Mouse (Mus musculus) retina, embryonic 14.5 days (tissue): ENCODE measurements around the gene Maob.

ENCODE experiments used
- DNase-seq: peaks from one replicate; pipeline ENCODE4 v3.0.0-alpha.2; 2015; ENCODE audit warnings: low spot score

Maob gene

DNA sequence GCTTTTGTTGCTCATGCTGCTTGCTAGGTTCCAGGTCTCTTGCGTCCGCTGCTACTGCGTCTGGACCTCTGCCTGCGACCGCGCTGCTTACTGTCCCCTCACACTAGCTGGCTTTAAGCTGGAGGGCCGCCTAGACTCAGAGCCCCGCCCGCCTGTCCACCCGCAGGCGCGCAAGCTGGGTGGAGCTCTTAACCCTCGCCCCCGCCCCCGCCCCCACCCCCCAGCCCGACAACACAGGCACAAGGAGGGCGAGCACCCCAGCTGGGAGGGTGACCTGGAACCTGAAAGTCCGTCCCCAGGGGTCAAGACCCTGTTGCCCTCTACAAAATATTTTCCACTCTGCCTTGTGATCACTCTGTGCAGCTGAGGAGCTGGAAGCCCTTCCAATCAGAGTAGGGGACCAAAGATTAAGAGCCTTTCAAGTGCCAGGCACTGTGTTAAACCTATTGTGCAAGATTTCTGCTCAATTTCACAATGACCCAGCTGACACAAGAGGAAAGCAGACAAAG, at the start of gene Maob:
Maob (minus strand) TSS at position 106 of the 509 bp plus-strand sequence.
- peak; percentile 17 for DNase-seq

DNA sequence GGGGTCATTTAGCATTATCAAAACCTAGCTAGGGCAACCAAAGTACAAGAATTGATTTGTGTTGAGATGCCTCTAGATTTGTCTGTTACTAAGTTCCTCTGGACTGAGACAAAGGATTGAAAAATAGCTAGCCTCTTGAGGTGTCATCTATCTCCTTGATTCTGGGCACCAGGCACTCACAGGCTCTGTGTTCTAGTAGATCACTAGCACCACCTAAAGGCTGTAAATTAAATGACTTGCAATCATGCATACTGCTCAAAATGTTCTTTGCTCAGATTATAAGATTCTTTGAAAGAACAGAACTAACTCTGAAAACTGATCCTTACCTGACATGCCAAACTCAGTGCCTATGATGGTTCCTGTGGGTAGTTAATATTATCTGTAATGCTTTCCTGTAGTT, 43.1 kb upstream of the Maob start:
- DNase-seq: peak; percentile 34

DNA sequence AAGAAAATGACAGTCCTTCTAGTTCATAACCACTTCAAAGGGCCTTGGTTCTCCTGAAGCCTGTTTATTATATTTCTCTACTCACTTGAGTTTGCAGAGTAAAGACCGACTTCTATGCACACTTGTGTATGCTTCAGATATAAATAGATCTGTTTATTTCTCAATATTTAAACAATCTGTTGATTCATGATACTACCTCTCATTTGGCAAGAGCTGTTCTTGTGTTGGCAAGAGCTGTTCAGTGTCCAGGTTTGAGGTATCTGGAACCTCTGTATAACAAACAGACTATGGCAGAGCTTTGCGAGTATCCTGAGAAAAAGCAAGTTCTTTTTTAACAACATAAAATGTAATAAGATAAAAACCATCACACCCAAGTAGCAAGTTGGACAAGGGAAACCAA, 28.9 kb upstream of the Maob start:
- no peak for DNase-seq

DNA sequence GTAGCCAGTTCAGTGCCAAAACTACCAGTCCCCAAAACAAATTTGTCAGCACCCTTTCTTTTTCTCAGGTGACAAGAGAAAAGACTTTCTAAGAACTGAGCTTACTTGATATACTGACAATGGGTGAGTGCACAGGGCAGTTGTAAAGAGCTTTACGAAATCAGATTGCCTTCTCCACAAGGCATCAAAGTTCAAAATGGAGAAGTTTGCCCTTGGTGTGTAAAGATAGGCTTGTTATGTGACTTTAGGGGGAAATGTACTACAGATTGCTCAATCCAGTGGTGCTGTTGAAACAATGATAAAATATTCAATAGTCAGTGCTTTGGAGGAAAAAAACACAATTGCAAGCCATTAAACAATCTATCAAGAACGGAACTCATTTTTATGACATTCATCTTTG, 24.3 kb upstream of the Maob start:
- no peak for DNase-seq

DNA sequence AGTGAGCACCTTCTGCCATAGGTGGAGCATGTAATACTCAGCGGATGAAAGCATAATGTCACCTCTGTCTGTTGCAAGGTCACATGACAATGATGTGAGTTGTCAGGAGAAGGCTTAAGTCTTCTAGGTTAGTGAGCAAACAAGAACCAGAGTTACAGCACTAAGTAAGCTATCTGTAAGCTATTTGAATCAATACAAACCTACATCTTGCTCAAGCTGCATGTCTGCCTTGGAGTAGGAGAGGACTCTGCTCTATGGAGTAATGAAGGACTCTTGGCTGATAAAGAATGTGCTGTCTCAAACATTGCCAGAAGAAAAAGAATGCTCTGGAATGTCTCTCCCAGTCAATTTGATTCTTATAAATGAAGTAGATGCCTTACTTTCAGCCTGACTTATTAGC, 20.1 kb upstream of the Maob start:
- no peak for DNase-seq

DNA sequence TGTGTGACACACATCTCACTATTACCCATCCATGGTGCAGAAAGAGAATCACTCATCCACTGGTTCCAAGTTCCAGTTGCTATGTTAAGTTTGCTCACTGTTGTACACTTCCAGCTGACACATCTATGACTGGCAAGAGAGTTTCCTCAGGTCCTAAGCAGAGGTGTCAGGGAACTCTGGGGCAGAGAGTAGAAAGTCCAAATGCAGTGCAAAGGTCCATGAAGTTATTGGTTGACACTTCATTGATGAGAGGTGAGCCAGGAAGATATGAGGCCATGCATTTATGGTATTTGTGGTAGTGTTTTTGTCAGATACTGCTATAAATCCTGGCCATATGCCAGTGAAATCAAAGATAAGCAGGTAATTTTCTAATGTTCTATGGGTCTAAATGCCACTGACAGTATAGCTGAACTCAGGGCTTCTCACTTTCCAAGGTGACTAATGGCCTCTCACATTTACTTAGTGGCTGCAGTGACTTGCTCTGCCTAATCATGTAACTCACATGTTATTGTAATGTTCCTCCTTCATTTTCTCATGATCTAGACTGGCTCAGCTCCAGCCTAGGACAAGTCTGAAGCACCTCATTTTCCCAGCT, 19.4 kb upstream of the Maob start:
- no peak for DNase-seq

DNA sequence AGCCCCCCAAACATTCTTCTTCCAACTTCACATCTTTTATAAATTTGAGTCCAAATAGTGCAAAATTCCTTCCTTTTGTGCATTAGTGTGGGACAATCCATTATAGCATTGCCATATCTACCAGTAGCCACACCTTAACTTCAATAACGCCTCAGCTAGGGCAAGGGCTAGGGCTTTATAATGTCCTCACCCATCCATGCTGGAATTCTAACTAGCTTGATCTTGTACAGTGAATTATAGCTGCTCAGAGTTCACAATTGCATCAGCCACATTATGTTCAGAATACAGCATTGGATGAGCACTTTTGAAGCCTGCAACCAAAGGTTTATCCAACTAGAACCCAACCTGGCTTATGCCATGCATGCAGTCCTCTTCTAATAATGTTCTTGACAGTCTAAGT, 8.9 kb upstream of the Maob start:
- DNase-seq: no peak

DNA sequence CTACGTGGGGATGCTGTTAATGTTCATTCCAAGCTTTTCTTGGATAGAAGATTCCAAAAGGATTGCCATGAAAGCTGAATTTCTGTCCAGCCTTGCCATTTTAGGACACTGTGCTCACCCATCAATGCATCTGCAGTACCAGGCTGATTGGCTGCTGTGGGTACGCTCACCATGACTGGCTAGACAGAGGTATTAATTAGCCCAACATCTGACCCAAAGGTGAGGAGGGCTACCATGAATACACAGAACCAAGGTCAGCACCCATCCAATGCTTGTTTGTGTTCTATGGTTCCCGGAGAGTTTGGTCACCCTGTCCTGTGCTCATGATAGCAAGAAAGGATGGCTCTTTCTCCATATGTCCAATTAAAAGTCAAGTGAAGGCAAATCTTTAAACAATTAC, 1.2 kb downstream of the Maob start:
- no peak for DNase-seq

DNA sequence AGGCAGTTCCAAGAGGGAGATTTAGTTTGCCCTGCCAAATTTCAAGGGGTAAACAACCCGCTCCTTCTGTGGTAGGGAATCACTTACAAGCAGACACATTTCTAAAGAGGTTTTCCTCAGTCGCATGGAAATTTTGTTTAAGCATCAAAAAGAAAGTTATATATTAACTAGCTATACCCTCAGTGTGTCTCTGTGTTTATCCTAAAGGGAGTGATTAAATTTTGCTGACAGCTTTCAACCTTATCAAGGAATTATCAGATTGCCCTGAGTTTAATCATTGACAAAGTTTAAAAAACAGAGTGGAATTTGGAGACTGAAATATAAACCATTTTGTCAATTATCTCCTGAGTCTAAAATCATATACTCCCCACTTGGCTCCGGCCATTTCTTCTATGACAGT, 5.1 kb downstream of the Maob start:
- no peak for DNase-seq

DNA sequence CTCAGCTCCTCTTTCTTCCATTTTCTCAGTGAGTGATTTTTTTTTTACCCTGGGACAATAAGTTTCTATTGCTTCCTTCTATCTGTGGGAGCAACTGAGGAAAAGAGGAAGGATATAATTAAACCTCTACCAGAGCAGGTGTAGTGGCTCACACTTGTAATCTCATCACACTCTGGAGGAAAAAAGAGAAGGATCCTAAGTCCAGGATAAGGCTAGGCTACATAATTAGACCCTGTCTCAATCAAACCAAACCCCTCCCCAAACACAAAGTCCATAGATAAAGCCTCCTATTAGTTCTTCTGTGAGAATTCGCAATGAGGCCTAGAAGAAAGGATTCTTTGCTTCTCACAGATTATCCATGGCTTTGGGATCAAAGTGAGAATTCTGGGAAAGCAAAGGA, 49.7 kb downstream of the Maob start:
- DNase-seq: no peak

DNA sequence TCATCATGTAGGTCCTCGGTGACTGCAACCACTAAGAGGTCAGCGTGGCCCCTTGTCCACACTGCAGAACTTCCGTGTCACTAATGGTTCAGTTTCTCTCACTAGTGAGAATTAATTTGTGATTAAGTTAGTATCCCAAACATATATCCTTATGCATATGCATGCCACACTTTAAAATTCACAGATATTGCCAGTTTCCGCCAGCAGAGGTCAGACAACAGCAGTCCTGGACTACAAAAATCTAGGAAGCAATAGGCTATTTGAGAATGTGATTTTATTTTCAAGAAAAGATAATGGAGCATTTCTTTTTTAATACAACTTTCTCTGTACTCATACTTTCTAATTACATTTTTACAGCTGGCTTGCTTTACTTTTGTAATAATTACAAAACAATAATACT, 51.0 kb downstream of the Maob start:
- DNase-seq: peak; percentile 6

DNA sequence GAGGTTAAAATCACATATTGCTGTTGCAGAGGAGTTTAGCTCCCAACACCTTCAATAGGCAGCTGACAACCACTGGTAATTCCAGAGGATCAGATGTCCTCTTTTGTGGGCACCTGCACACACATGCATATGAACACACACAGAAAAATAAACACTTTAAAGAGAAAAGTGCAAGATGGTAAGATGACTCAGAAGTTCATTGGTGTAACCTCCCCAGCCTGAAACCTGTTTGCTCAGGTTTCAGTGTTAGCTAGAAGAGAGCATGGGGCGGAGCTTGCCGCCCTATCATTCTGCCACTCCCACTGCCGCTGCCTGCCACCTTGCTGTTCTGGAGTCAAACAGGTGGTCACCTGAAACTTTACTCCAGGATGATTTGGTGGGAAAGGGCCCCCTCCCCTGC, 55.7 kb downstream of the Maob start:
- DNase-seq: no peak

DNA sequence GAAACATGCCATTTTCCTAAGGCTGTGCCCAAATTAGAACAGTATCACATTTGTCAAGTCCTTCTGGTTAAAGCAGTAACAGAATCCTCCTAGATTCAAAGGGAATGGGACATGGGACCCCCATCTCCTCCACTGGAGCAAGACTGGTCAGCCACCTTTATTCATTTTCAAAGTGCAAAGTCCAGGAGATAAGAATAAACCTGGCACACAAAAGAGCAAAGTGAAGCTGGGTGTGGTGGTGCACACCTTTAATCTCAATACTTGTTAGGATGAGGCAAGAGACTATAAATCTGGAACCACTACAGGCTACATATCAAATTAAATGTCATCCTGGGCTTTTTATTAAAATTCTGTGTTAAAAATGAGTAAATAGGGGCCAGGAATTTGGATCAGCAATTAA, 62.4 kb downstream of the Maob start:
- DNase-seq: no peak

DNA sequence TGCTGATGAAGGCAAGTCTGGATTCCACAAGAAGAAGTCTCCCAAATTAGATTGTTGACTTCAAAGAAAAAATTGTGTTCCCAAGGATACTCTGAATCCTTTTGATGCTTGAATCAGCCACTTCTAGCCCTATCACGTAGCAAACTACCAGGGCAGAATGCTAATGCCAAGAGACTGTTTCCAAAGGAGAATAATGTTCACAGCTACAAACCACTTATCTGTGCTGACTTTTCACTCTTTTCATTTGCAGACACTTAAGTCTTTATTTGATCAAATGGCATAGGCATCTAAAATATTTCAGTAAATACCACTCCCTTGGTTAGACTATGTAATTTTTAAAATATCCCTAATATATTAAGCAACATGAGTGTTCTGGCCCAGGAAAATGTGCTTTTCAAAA, 68.2 kb downstream of the Maob start:
- DNase-seq: no peak

DNA sequence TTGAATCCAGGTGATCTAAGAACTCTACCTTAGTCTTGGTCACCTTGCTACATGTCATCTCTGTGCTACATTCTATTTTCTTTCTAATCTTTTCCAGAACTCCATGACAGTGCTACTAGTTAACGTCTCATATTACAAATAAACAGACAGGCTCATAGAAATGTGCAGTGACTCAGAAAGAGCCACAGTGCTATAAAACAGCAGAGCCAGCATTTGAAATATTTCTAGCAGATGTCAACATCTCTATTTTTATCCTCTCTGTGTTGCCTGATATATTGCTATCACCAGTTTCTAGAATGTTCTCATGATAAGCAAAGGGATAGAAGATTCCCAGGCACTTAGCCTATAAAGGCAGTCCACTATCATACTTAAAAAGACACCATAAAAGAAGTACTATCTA, 103.1 kb downstream of the Maob start:
- no peak for DNase-seq

DNA sequence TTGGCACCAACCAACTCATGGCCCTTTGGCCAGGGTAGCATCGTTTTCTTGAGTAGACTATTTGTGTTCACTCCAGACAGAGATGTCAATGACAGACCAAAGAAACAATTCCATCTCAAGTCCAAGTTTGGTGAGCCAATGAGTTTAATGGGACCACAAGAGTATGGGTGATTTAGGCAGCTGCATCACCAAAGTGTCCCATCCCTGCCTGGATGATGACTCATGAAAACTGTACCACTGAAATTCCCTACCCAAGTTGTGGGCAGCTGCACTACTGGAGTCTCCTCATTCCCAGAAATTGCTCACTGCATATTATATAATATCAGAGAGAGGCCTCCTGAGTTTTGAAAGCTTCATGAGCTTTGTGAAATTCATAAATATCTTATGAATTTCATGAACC, 111.1 kb downstream of the Maob start:
- no peak for DNase-seq
